Mouse (Mus musculus) MEL (cell line): ENCODE measurements around the gene Gm37240. TPM values are rescaled to one million over a fixed set of nuclear protein-coding genes. Genes with fewer than 3 reads are reported as not detected.

Experiments
- DNase-seq: peaks from one replicate; pipeline ENCODE4 v3.0.0; 2011; ENCODE audit warnings: low read depth, low spot score
- H3K27ac ChIP-seq: 2 replicates; pipeline ENCODE4 v1.5.1; 2012; ENCODE audit warnings: low read depth, mild to moderate bottlenecking, control low read depth, low read length, moderate library complexity; ENCODE audit not compliant: control insufficient read depth
- H3K27me3 ChIP-seq, 2 experiments: fragments of 150-350 bp in 1 of 2; sonication (generic) in 1 of 2; 2 replicates each; pipeline ENCODE4 v1.6.1; 2012; ENCODE audit warnings: low read length in 2 of 2, mild to moderate bottlenecking in 2 of 2, improper control_type of control experiment in 1 of 2, moderate library complexity in 1 of 2; ENCODE audit not compliant: insufficient read depth in 2 of 2, control insufficient read depth in 1 of 2
- H3K36me3 ChIP-seq, 2 experiments: 2 replicates each; pipeline ENCODE4 v1.6.1; 2012 to 2014; ENCODE audit warnings: low read length in 2 of 2, improper control_type of control experiment in 1 of 2, inconsistent platforms in 1 of 2, mild to moderate bottlenecking in 1 of 2; ENCODE audit not compliant: insufficient read depth in 2 of 2, control insufficient read depth in 1 of 2
- H3K4me1 ChIP-seq, 2 experiments: fragments of 150-350 bp in 1 of 2; sonication (generic) in 1 of 2; 2 replicates each; pipeline ENCODE4 v1.6.1; 2012; ENCODE audit warnings: low read length in 2 of 2, improper control_type of control experiment in 1 of 2, mild to moderate bottlenecking in 1 of 2; ENCODE audit not compliant: insufficient read depth in 2 of 2, control insufficient read depth in 1 of 2
- H3K4me3 ChIP-seq, 2 experiments: fragments of 150-350 bp in 1 of 2; sonication (generic) in 1 of 2; 2 replicates each; pipeline ENCODE4 v1.5.1; 2012; ENCODE audit warnings: low read depth in 2 of 2, low read length in 2 of 2, mild to moderate bottlenecking in 2 of 2, moderate library complexity in 2 of 2, control low read depth in 1 of 2, improper control_type of control experiment in 1 of 2; ENCODE audit not compliant: control insufficient read depth in 1 of 2, insufficient read depth in 1 of 2
- H3K79me2 ChIP-seq: 2 replicates; pipeline ENCODE4 v1.6.1; 2012; ENCODE audit warnings: mild to moderate bottlenecking, low read length, moderate library complexity; ENCODE audit not compliant: control insufficient read depth, poor library complexity, insufficient read depth
- H3K9ac ChIP-seq: 2 replicates; pipeline ENCODE4 v1.6.1; 2012; ENCODE audit warnings: low read depth, mild to moderate bottlenecking, control low read depth, low read length, moderate library complexity; ENCODE audit not compliant: control insufficient read depth, poor library complexity, severe bottlenecking
- H3K9me3 ChIP-seq: fragments of 150-350 bp; sonication (generic); replicated peaks from 2 replicates; pipeline ENCODE4 v1.6.1; 2012; ENCODE audit warnings: mild to moderate bottlenecking, low read length, improper control_type of control experiment, moderate library complexity; ENCODE audit not compliant: insufficient read depth
- BHLHE40 ChIP-seq: IDR thresholded peaks from 2 replicates; pipeline ENCODE4 v1.6.1; 2012; ENCODE audit warnings: low read depth, mild to moderate bottlenecking, inconsistent platforms, low read length, improper control_type of control experiment, borderline replicate concordance
- CHD1 ChIP-seq: IDR thresholded peaks from 2 replicates; pipeline ENCODE4 v1.6.1; 2012; ENCODE audit warnings: low read depth, mild to moderate bottlenecking, inconsistent platforms, low read length, improper control_type of control experiment
- CHD2 ChIP-seq: IDR thresholded peaks from 2 replicates; pipeline ENCODE4 v1.6.1; 2011; ENCODE audit warnings: low read length, improper control_type of control experiment
- CTCF ChIP-seq, 3 experiments: IDR thresholded peaks in 2 of 3; conservative IDR thresholded peaks in 1 of 3; 2 replicates each; pipeline ENCODE4 v1.5.1; 2011 to 2012; ENCODE audit warnings: low read length in 3 of 3, low read depth in 2 of 3, mild to moderate bottlenecking in 2 of 3, improper control_type of control experiment in 1 of 3, inconsistent platforms in 1 of 3, mixed read lengths in 1 of 3, moderate library complexity in 1 of 3; ENCODE audit not compliant: control insufficient read depth in 1 of 3, insufficient read depth in 1 of 3, poor library complexity in 1 of 3, severe bottlenecking in 1 of 3
- E2F4 ChIP-seq: IDR thresholded peaks from 2 replicates; pipeline ENCODE4 v1.6.1; 2011; ENCODE audit warnings: low read depth, low read length, improper control_type of control experiment, borderline replicate concordance
- GABPA ChIP-seq: IDR thresholded peaks from 2 replicates; pipeline ENCODE4 v1.6.1; 2012; ENCODE audit warnings: low read depth, mild to moderate bottlenecking, inconsistent platforms, low read length, improper control_type of control experiment, moderate library complexity
- JUND ChIP-seq: IDR thresholded peaks from 2 replicates; pipeline ENCODE4 v1.6.1; 2011; ENCODE audit warnings: low read depth, mild to moderate bottlenecking, improper control_type of control experiment, low read length
- MAFK ChIP-seq: IDR thresholded peaks from 2 replicates; pipeline ENCODE4 v1.6.1; 2011; ENCODE audit warnings: low read depth, mild to moderate bottlenecking, low read length, improper control_type of control experiment, borderline replicate concordance
- MXI1 ChIP-seq: IDR thresholded peaks from 2 replicates; pipeline ENCODE4 v1.6.1; 2011; ENCODE audit warnings: mild to moderate bottlenecking, low read depth, low read length, improper control_type of control experiment
- NELFE ChIP-seq: IDR thresholded peaks from 2 replicates; pipeline ENCODE4 v1.6.1; 2011; ENCODE audit warnings: low read depth, low read length, improper control_type of control experiment
- POLR2AphosphoS5 ChIP-seq: IDR thresholded peaks from 2 replicates; pipeline ENCODE4 v1.6.1; 2012; ENCODE audit warnings: low read depth, borderline replicate concordance, mild to moderate bottlenecking, inconsistent platforms, low read length, moderate library complexity, mixed read lengths
- SIN3A ChIP-seq: IDR thresholded peaks from 2 replicates; pipeline ENCODE4 v1.6.1; 2012; ENCODE audit warnings: low read length, improper control_type of control experiment, inconsistent platforms
- TAL1 ChIP-seq: IDR thresholded peaks from 2 replicates; pipeline ENCODE4 v1.6.1; 2012; ENCODE audit warnings: mild to moderate bottlenecking, inconsistent platforms, low read length, moderate library complexity, mixed read lengths
- TBP ChIP-seq: IDR thresholded peaks from 2 replicates; pipeline ENCODE4 v1.8.0; 2011; ENCODE audit warnings: low read depth, low read length, improper control_type of control experiment
- TCF12 ChIP-seq: IDR thresholded peaks from 2 replicates; pipeline ENCODE4 v1.6.1; 2014; ENCODE audit warnings: low read depth, mild to moderate bottlenecking, inconsistent platforms, low read length, improper control_type of control experiment, moderate library complexity
- UBTF ChIP-seq: IDR thresholded peaks from 2 replicates; pipeline ENCODE4 v1.6.1; 2012; ENCODE audit warnings: low read depth, mild to moderate bottlenecking, inconsistent platforms, low read length, improper control_type of control experiment, moderate library complexity, borderline replicate concordance; ENCODE audit not compliant: insufficient read depth
- ZC3H11A ChIP-seq: IDR thresholded peaks from 2 replicates; pipeline ENCODE4 v1.6.1; 2012; ENCODE audit warnings: low read depth, mild to moderate bottlenecking, inconsistent platforms, low read length, improper control_type of control experiment
- ZMIZ1 ChIP-seq: IDR thresholded peaks from 2 replicates; pipeline ENCODE4 v1.6.1; 2012; ENCODE audit warnings: low read depth, mild to moderate bottlenecking, inconsistent platforms, low read length, improper control_type of control experiment, moderate library complexity
- ZNF384 ChIP-seq: IDR thresholded peaks from 2 replicates; pipeline ENCODE4 v1.6.1; 2012; ENCODE audit warnings: low read depth, mild to moderate bottlenecking, inconsistent platforms, low read length, improper control_type of control experiment
- polyA plus RNA-seq, 2 experiments: library from polyadenylated mRNA; stranded (reverse) in 1 of 2; unstranded in 1 of 2; fragments of >175 nt in 1 of 2; fragments of >200 nt in 1 of 2; gene quantifications; 2 replicates each; pipeline versions ENCODE4 v1.2.1 to v1.2.4; 2012; ENCODE audit warnings: low replicate concordance in 2 of 2, low read depth in 1 of 2; ENCODE audit not compliant: insufficient read length in 2 of 2, insufficient read depth in 1 of 2, missing spikeins in 1 of 2
- total RNA-seq: library from RNA; depleted of rRNA; stranded (reverse); fragments of 300-350 nt; gene quantifications from 2 replicates; pipeline ENCODE4 v1.2.3, GENCODE M21; 2012

Gene Gm37240
- total and polyA plus RNA-seq, 3 experiments = 0.04 TPM; not detected in 2

GRCm38 (mm10) chr3:85841454-85842176 lies 45.7 kb downstream of the Gm37240 start:
- Histone ChIP-seq H3K27ac (no peak overlapping the region), H3K4me3 (no peak overlapping the region), H3K9me3 (no peaks in the 10 kb centered on the region), H3K9ac (no peak overlapping the region), H3K36me3 (no peaks in the 10 kb centered on the region), H3K27me3 (no peaks in the 10 kb centered on the region), H3K79me2 (no peaks in the 10 kb centered on the region), H3K4me1 (no peaks in the 10 kb centered on the region)
- no peak for TF ChIP-seq TCF12
- no peak for TF ChIP-seq CHD1
- no peak for TF ChIP-seq E2F4
- no peak for TF ChIP-seq ZMIZ1
- no peak for DNase-seq

GRCm38 (mm10) chr3:85833627-85834026 lies 53.7 kb downstream of the Gm37240 start:
- no peaks in the 10 kb centered on the region for H3K4me1 ChIP-seq
- H3K27ac ChIP-seq = no peak overlapping the region
- H3K36me3 ChIP-seq = no peaks in the 10 kb centered on the region
- no peaks in the 10 kb centered on the region for H3K79me2 ChIP-seq
- no peaks in the 10 kb centered on the region for H3K27me3 ChIP-seq
- no peak for DNase-seq
- TF ChIP-seq UBTF (no peak), GABPA (no peak), SIN3A (no peak)
- TF ChIP-seq, all 39 proteins: peak for 0
- Histone ChIP-seq H3K9me3 (no peaks in the 10 kb centered on the region), H3K4me3 (no peak overlapping the region), H3K9ac (no peak overlapping the region)

DNA sequence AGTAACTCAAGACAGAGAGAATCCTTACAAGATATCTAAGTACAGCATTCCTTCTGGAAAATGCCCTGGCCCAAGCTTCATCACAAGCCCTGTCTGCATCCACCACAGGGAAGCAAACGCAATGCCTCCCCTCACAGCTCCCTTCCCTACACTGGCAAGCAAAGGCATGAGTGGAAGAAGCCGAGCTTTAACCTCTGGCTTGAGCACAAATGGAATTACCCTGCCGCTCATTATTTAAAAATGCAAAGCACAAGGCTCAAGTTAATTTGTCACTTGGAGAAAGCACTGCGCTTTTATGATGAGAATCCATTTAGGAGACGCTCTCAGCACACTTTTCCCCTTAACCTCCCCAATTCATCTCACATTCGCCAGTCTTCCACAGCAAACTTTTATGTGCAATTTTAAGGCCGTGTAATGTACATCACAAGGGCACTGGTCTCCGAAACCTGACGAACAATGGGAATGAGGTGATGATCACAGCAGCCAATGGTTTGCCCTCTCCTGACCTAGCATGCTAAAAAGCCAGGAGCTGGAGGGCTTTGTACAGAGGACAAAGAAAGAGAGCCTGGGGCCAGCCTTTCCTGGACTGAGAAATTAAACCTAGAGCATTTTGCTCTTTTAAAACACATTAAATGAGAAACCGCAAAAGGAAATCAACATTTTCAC lies 54.7 kb downstream of the Gm37240 start:
- Histone ChIP-seq H3K36me3 (no peaks in the 10 kb centered on the region), H3K79me2 (no peaks in the 10 kb centered on the region), H3K27me3 (no peaks in the 10 kb centered on the region)

More for the DNA sequence above, 54.7 kb downstream of the Gm37240 start:
- H3K4me3 ChIP-seq = no peak overlapping the region
- no peak overlapping the region for H3K9ac ChIP-seq
- no peak overlapping the region for H3K27ac ChIP-seq
- no peaks in the 10 kb centered on the region for H3K9me3 ChIP-seq
- TF ChIP-seq MAFK (no peak), JUND (no peak), CHD2 (no peak), TAL1 (no peak), NELFE (no peak), TBP (no peak), ZC3H11A (no peak), POLR2AphosphoS5 (no peak), CTCF (IDR thresholded peaks at IDR 0.05 in 2 of 3, conservative IDR thresholded peaks at IDR 0.05 in 1 of 3; ENCODE audit: control insufficient read depth in 1 of 3, insufficient read depth in 1 of 3, low read depth in 2 of 3, low read length in 3 of 3, poor library complexity in 1 of 3, severe bottlenecking in 1 of 3) (no peak), BHLHE40 (no peak), MXI1 (no peak), ZNF384 (no peak)
- DNase-seq = no peak
- H3K4me1 ChIP-seq = no peaks in the 10 kb centered on the region
